Mouse (Mus musculus): ENCODE measurements around the gene Ccp110.

DNA sequence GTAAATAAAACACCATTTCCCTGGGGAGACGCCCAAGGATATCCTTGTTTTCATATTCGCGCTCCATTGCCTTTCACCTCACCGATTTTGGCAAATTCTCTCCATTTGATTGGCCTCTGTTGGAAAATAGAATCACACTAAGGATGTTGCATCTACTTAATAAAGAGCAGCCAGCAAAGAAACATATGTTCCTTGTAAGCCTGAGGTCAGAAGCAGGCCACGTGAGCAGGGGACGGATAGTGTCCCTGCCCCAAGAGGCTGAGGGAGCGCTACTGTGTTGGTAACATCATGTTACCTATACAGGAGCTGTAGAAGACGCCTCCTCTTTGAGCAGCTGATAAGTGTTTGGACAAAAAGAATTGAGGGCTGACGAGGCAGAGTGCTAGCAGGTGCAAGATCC, 64.1 kb downstream of the Ccp110 start:
- TF ChIP-seq CTCF (conservative IDR thresholded peaks at IDR 0.05; ENCODE audit: low read length) (no peak), NANOG (IDR thresholded peaks at IDR 0.05; ENCODE audit: borderline replicate concordance, low read length) (no peak)

All from E14TG2a.4 (cell line).